Mouse (Mus musculus): ENCODE results near the gene Rrn3. TPM values are rescaled to one million over a fixed set of nuclear protein-coding genes. Genes with fewer than 3 reads are reported as not detected.

Gene Rrn3
- polyA plus RNA-seq, 1 experiment from 2014 or later, result 83.0 TPM

Small RNA genes within 50 kb of the gene (microRNA-seq; reads per million reads assigned to microRNA genes)
- not detected for gene Gm27734

Other genes starting within 250 kb of the Rrn3 start
- gene Parn, start 112.5 kb upstream of the Rrn3 start, polyA plus RNA-seq (2016; fragmentation: Nextera tagmentation; extraction: Ambion mirVana), result 39.1 and 40.9 TPM in 2 replicates
- 44.5 and 48.3 TPM in 2 replicates for gene Bfar, start 108.8 kb upstream of the Rrn3 start, polyA plus RNA-seq (2016; fragmentation: Nextera tagmentation; extraction: Ambion mirVana)
- gene 3110001I22Rik, start 108.8 kb upstream of the Rrn3 start, polyA plus RNA-seq (2016; fragmentation: Nextera tagmentation; extraction: Ambion mirVana), result 6.9 and 8.0 TPM in 2 replicates
- not detected in 2 replicates for gene Pla2g10, start 49.7 kb upstream of the Rrn3 start, polyA plus RNA-seq (2016; fragmentation: Nextera tagmentation; extraction: Ambion mirVana)
- 208 and 214 TPM in 2 replicates for gene Ntan1, start 38.1 kb downstream of the Rrn3 start, polyA plus RNA-seq (2016; fragmentation: Nextera tagmentation; extraction: Ambion mirVana)
- 96.6 and 103 TPM in 2 replicates for gene Pdxdc1, start 122.4 kb downstream of the Rrn3 start, polyA plus RNA-seq (2016; fragmentation: Nextera tagmentation; extraction: Ambion mirVana)
- gene Mpv17l, start 122.5 kb downstream of the Rrn3 start, polyA plus RNA-seq (2016; fragmentation: Nextera tagmentation; extraction: Ambion mirVana), result 3.7 and 4.1 TPM in 2 replicates
- 10.6 and 12.6 TPM in 2 replicates for gene 2900011O08Rik, start 205.9 kb downstream of the Rrn3 start, polyA plus RNA-seq (2016; fragmentation: Nextera tagmentation; extraction: Ambion mirVana)
- gene Ifitm7, start 206.2 kb downstream of the Rrn3 start, polyA plus RNA-seq (2016; fragmentation: Nextera tagmentation; extraction: Ambion mirVana), result 0.24 and 0.50 TPM in 2 replicates

Data from embryonic facial prominence, embryonic 12.5 days (tissue).